Mouse (Mus musculus) kidney, adult 2 months (tissue): Measurements from ENCODE around the gene Arpp21.

Experiments
- CTCF ChIP-seq: fragments of 200-500 bp; conservative IDR thresholded peaks from 2 replicates; pipeline ENCODE4 v1.5.1; 2011; ENCODE audit warnings: low read depth, mild to moderate bottlenecking, control low read depth, low read length, moderate library complexity, mixed read lengths; ENCODE audit not compliant: insufficient read depth, insufficient read length
- POLR2A ChIP-seq: fragments of 200-500 bp; IDR thresholded peaks from one replicate; pipeline ENCODE4 v1.6.1; 2011; ENCODE audit warnings: low read depth, low read length, control low read depth

DNA sequence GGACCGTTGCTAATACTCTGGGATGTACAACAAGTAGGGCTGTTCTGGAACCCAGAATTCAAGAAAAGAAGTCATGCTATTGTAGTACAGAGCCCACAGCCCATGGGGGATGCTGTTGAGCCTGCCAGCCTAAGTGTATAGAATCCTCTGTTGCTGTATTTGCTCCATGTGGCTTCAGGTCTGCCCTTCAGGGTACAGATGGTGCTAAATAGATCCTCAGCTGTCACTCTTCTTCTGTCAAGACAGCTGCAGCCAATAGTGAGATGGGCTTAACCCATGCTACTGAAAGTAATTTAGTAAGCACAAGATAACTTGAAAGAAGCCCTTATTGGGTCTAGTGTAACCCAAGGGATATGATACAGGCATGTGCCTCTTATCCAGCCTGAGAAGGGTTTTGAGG is 195.2 kb downstream of the Arpp21 start:
- TF ChIP-seq POLR2A (no peak), CTCF (no peak)
